In the genomic region with DNA sequence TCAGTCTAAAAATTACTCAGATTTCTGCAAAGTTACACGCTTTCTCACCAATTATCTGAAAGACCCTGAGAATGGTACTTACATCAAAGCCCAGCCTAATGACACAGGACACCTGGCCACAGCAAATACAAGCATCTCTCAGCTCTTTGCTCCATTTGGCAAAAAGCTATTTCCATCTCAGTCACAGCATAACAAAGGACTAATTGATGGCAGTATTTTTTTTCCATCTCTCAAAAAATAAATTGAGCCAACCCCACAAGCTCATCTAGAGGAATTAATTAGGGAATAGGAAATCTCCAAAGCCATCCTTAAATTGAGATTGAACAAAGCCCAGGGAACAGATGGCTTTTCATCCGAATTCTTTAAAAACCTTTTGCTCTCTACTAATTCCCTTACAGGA, we compare ENCODE assay signal across 17 mouse cellular contexts.
DNase-seq lines count a peak whose midpoint lies in the region; ATAC-seq lines count a peak whose summit lies in the region.
"Had no signal": no experiment of that assay in that cellular context is flagged by ENCODE, and none has a peak within 500 bp of the region (broad histone marks: within the 10 kb centered on the region; RNA-seq: fewer than 3 reads in every experiment).

No protein-coding gene starts in this region.

- peak; percentile 27; the same call in 1 of the 2 replicates for ATAC-seq in neural tube, embryonic 13.5 days (ENCODE audit: low read depth)
- ATAC-seq in hindbrain, embryonic 16.5 days: peak; percentile 45
- no peak for ATAC-seq in kidney, embryonic 16.5 days (ENCODE audit: low FRiP score, low TSS enrichment)
- ATAC-seq: CD4-positive, CD25-positive, alpha-beta regulatory T cell, adult 4 months had no signal

- intact Hi-C loops in left cerebral cortex, postnatal 4 days (cut with DNase I): no loop called here

- no peaks in the 10 kb centered on the region for H3K36me3 ChIP-seq in neural tube, embryonic 13.5 days
- no peaks in the 10 kb centered on the region for H3K36me3 ChIP-seq in hindbrain, embryonic 16.5 days (ENCODE audit: control insufficient read depth, insufficient read depth, low read length)
- no peaks in the 10 kb centered on the region for H3K36me3 ChIP-seq in kidney, embryonic 16.5 days (ENCODE audit: insufficient read depth, low read length)
- H3K36me3 ChIP-seq: G1E; neural tube, embryonic 12.5 days had no signal

- H3K4me3 ChIP-seq in neural tube, embryonic 13.5 days: no peak overlapping the region
- no peak overlapping the region for H3K4me3 ChIP-seq in hindbrain, embryonic 16.5 days (ENCODE audit: low read length)
- H3K4me3 ChIP-seq in kidney, embryonic 16.5 days (ENCODE audit: low read length): no peak overlapping the region
- H3K4me3 ChIP-seq: neural tube, embryonic 12.5 days had no signal

- H3K27ac ChIP-seq in neural tube, embryonic 13.5 days (replicated peaks): peak overlapping the region; percentile 52; the same call in 1 of the 2 replicates
- H3K27ac ChIP-seq in hindbrain, embryonic 16.5 days (ENCODE audit: low read depth, low read length): no peak overlapping the region
- no peak overlapping the region for H3K27ac ChIP-seq in kidney, embryonic 16.5 days (ENCODE audit: low read length)
- H3K27ac ChIP-seq: neural tube, embryonic 12.5 days had no signal

- peak; percentile 5 for DNase-seq in cerebellum, adult 9-10 months
- no peak for DNase-seq in cerebellum, postnatal 14 days
- no peak for DNase-seq in neural tube, embryonic 10.5 days (ENCODE audit: extremely low spot score, low spot score)
- DNase-seq in adrenal gland, adult 8-10 months: no peak
- no peak for DNase-seq in left cerebral cortex, postnatal 4 days
- DNase-seq: gastrocnemius, postnatal 10 days; heart, adult 18-20 months; kidney, adult 9 months; liver; lung, adult 18-20 months; thymus, postnatal 25 days had no signal

- no peaks in the 10 kb centered on the region for H3K9me3 ChIP-seq in neural tube, embryonic 13.5 days
- no peaks in the 10 kb centered on the region for H3K9me3 ChIP-seq in hindbrain, embryonic 16.5 days (ENCODE audit: control insufficient read depth, low read length)
- no peaks in the 10 kb centered on the region for H3K9me3 ChIP-seq in kidney, embryonic 16.5 days (ENCODE audit: low read length)
- H3K9me3 ChIP-seq: G1E; neural tube, embryonic 12.5 days had no signal

- H3K4me2 ChIP-seq in neural tube, embryonic 13.5 days: no peak overlapping the region
- H3K4me2 ChIP-seq in hindbrain, embryonic 16.5 days (ENCODE audit: low read length): no peak overlapping the region
- no peak overlapping the region for H3K4me2 ChIP-seq in kidney, embryonic 16.5 days (replicated peaks; ENCODE audit: low read depth, low read length)
- H3K4me2 ChIP-seq: neural tube, embryonic 12.5 days had no signal

- H3K9ac ChIP-seq in neural tube, embryonic 13.5 days: no peak overlapping the region
- H3K9ac ChIP-seq in hindbrain, embryonic 16.5 days (ENCODE audit: low read depth, low read length): no peak overlapping the region
- no peak overlapping the region for H3K9ac ChIP-seq in kidney, embryonic 16.5 days (replicated peaks; ENCODE audit: low read length)
- H3K9ac ChIP-seq: neural tube, embryonic 12.5 days had no signal

- no peaks in the 10 kb centered on the region for H3K4me1 ChIP-seq in neural tube, embryonic 13.5 days (replicated peaks)
- H3K4me1 ChIP-seq in hindbrain, embryonic 16.5 days (ENCODE audit: control insufficient read depth, insufficient read depth, low read depth, low read length): no peaks in the 10 kb centered on the region
- H3K4me1 ChIP-seq in kidney, embryonic 16.5 days (ENCODE audit: insufficient read depth, low read length): no peaks in the 10 kb centered on the region
- H3K4me1 ChIP-seq: neural tube, embryonic 12.5 days had no signal

- H3K27me3 ChIP-seq in neural tube, embryonic 13.5 days: no peaks in the 10 kb centered on the region
- H3K27me3 ChIP-seq in hindbrain, embryonic 16.5 days (replicated peaks; ENCODE audit: control insufficient read depth, insufficient read depth, low read length): no peaks in the 10 kb centered on the region
- H3K27me3 ChIP-seq in kidney, embryonic 16.5 days (ENCODE audit: insufficient read depth, low read length): no peaks in the 10 kb centered on the region
- H3K27me3 ChIP-seq: neural tube, embryonic 12.5 days had no signal

- 70% methylated on average over 2 of the region's 2 CpGs for WGBS in neural tube, embryonic 13.5 days
- 60% methylated on average over 2 of the region's 2 CpGs for WGBS in hindbrain, embryonic 16.5 days
- WGBS in kidney, embryonic 16.5 days: 73% methylated on average over 2 of the region's 2 CpGs
